Mouse (Mus musculus): ENCODE data around the gene Zfp709.
"Not testable (repeated sequence)": the region's sequence is repeated elsewhere in the genome, so short reads cannot be mapped to it uniquely, and the experiment has no call there.

The Zfp709 gene

GRCm38 (mm10) chr8:71927779-71928178, 46.0 kb downstream of the Zfp709 start:
- H3K27me3 ChIP-seq (ENCODE audit: insufficient read depth, low read length): no peaks in the 10 kb centered on the region
- no peak for TF ChIP-seq NANOG (IDR thresholded peaks at IDR 0.05; ENCODE audit: borderline replicate concordance, low read length)
- no peak for TF ChIP-seq CTCF (conservative IDR thresholded peaks at IDR 0.05; ENCODE audit: low read length)
- no peak for TF ChIP-seq POU5F1 (IDR thresholded peaks at IDR 0.05; ENCODE audit: borderline replicate concordance, low read length)
- peaks cover 13% of the 10 kb centered on the region for H3K4me1 ChIP-seq (replicated peaks; ENCODE audit: low read depth, low read length)
- H3K9me3 ChIP-seq (ENCODE audit: low read length): no peaks in the 10 kb centered on the region
- no peak overlapping the region for H3K4me3 ChIP-seq (replicated peaks; ENCODE audit: low read length)
- H3K36me3 ChIP-seq (ENCODE audit: insufficient read depth, low read length): peaks cover 55% of the 10 kb centered on the region

GRCm38 (mm10) chr8:71938037-71938436, 56.2 kb downstream of the Zfp709 start:
- H3K4me3 ChIP-seq (replicated peaks; ENCODE audit: low read length); H3K27me3 ChIP-seq (ENCODE audit: insufficient read depth, low read length); H3K36me3 ChIP-seq (ENCODE audit: insufficient read depth, low read length); H3K4me1 ChIP-seq (replicated peaks; ENCODE audit: low read depth, low read length): not testable (repeated sequence)
- peaks cover 30% of the 10 kb centered on the region for H3K9me3 ChIP-seq (ENCODE audit: low read length)

GRCm38 (mm10) chr8:71940293-71941208, 58.7 kb downstream of the Zfp709 start:
- TF ChIP-seq CTCF (conservative IDR thresholded peaks at IDR 0.05; ENCODE audit: low read length): no peak
- no peak for TF ChIP-seq POU5F1 (IDR thresholded peaks at IDR 0.05; ENCODE audit: borderline replicate concordance, low read length)
- no peak for TF ChIP-seq NANOG (IDR thresholded peaks at IDR 0.05; ENCODE audit: borderline replicate concordance, low read length)
- no peaks in the 10 kb centered on the region; the same call in 1 of the 2 replicates for H3K4me1 ChIP-seq (replicated peaks; ENCODE audit: low read depth, low read length)
- H3K36me3 ChIP-seq (ENCODE audit: insufficient read depth, low read length): no peaks in the 10 kb centered on the region
- H3K9me3 ChIP-seq (ENCODE audit: low read length): peaks cover 16% of the 10 kb centered on the region
- no peak overlapping the region for H3K4me3 ChIP-seq (replicated peaks; ENCODE audit: low read length)
- peaks cover 17% of the 10 kb centered on the region for H3K27me3 ChIP-seq (ENCODE audit: insufficient read depth, low read length)

GRCm38 (mm10) chr8:71941776-71942175, 60.0 kb downstream of the Zfp709 start:
- Histone ChIP-seq H3K36me3 (ENCODE audit: insufficient read depth, low read length) (no peaks in the 10 kb centered on the region), H3K9me3 (ENCODE audit: low read length) (peaks cover 6% of the 10 kb centered on the region; the same call in 1 of the 2 replicates), H3K27me3 (ENCODE audit: insufficient read depth, low read length) (peaks cover 19% of the 10 kb centered on the region), H3K4me3 (replicated peaks; ENCODE audit: low read length) (no peak overlapping the region), H3K4me1 (replicated peaks; ENCODE audit: low read depth, low read length) (no peaks in the 10 kb centered on the region; the same call in 1 of the 2 replicates)
- TF ChIP-seq POU5F1 (IDR thresholded peaks at IDR 0.05; ENCODE audit: borderline replicate concordance, low read length) (no peak), NANOG (IDR thresholded peaks at IDR 0.05; ENCODE audit: borderline replicate concordance, low read length) (no peak), CTCF (conservative IDR thresholded peaks at IDR 0.05; ENCODE audit: low read length) (no peak)
